Mouse (Mus musculus) gastrocnemius, postnatal 4 days (tissue): Measurements from ENCODE around the gene Plscr3. TPM values are rescaled to one million over a fixed set of nuclear protein-coding genes. Genes with fewer than 3 reads are reported as not detected.

Experiments
- DNase-seq, 2 experiments: peaks; one replicate each; pipeline ENCODE4 v3.0.0; 2021 to 2022; ENCODE audit warnings: low spot score in 2 of 2, mixed read lengths in 2 of 2
- microRNA-seq: library from miRNA; unstranded; fragments of <30 nt; microRNA quantifications from one replicate; pipeline ENCODE4 v1.2.0, GENCODE M21; 2021
- total RNA-seq, 2 experiments: library from RNA; stranded (reverse); gene quantifications; 2 replicates each; pipeline ENCODE4 v1.2.3; 2021

The Plscr3 gene
- total RNA-seq, 2 experiments from 2014 or later: 39.3 to 41.4 TPM

- no peak for DNase-seq
Observed at GRCm38 (mm10) chr11:69886907-69887635, 40.9 kb downstream of the Plscr3 start.

- no peak for DNase-seq
Observed at GRCm38 (mm10) chr11:69891482-69891881, 45.3 kb downstream of the Plscr3 start.

DNA sequence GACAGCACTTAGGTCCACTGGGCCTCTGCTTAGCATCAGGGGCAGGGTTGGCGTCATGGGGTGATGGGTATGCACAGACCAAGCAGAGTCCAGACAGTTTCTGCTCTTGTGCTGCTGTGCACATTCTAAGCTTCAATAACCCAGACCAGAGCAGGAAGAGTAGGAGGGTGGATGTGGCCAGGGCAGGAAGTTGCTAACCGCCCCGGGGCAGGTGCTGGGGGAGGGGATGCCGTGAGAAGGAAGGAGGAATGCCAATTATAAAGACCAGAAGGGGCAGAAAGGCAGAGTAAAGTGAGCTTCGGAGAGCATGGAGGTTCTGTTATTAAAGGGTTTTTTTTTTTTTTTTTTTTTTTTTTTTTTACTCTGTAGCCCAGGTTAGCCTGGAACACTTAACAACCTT, 48.5 kb downstream of the Plscr3 start:
- DNase-seq: no peak

DNA sequence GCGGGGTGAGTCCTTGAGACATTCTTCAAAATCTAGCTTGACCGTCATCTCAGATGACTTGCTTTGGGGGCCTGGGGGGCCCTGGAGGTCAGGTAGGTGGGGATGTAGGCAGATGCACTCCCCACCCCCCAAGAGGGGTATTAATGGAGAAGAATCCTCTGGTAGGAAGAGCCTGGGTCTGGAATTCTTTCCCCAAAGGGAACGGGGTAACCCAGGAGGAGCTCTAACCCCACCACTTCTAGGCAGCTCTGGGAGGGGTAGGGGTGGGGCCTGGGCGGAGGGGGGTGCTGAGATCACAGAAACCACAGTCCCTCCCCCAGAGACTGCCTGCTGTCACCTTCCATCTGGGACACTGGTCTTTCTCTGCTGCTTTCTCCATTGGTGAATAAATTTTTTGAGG, 49.1 kb downstream of the Plscr3 start, which contains the start of gene Acap1:
Gene Acap1 (minus strand): TSS at position 249 of the 400 bp plus-strand sequence.
- DNase-seq: no peak

GRCm38 (mm10) chr11:69899870-69900269, 53.7 kb downstream of the Plscr3 start:
- no peak for DNase-seq

DNA sequence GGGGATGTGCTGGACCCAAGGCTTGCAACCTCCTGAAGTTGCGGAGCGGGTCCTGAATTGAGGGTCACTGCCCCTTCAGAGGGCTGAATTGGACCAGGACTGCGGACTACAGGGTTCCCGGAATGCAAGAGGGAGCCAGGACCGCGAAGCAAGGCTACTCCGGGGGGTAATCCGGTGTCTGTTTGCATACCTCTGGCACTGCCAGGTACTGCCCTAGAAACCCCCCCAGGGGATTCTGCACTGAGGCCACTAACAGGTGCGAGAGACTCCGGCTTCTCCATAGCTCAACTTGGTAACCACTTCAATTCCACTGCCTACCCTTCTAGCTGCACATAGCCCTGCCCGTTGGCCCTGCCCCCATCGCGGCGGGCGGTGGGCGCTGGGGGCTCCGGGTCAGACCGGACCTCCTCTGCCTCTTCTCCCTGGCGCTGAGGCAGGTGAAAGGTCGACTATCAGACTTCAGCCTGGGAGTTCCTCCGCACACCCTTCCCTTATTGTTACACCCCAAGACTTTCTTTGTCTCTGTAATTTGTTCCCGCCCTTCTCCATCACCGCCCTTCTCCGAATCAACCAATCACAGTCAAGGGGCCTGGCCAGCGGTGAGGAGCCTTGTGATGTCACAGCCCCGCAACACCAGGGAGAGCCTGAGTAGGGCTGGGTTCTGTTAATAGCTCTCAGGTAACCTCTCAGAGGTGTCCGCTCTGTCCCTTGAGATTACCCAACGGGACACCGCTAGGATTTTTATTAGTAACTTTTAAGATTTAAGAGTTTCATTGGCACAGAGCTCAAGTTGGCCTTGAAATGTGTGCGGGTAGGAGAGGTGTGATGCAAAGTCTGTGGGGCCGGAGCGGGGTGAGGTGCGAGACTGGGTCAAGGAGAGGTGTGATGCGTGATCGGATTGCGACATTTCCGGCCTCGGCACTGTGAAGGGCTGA, 54.6 kb downstream of the Plscr3 start, which contains the start of the genes 2810408A11Rik and Neurl4:
Gene 2810408A11Rik (minus strand): TSS at position 517 of the 935 bp plus-strand sequence.
Gene Neurl4 (plus strand): TSS at position 602 of the 935 bp plus-strand sequence.
- peak; percentile 68 to 86 for DNase-seq

DNA sequence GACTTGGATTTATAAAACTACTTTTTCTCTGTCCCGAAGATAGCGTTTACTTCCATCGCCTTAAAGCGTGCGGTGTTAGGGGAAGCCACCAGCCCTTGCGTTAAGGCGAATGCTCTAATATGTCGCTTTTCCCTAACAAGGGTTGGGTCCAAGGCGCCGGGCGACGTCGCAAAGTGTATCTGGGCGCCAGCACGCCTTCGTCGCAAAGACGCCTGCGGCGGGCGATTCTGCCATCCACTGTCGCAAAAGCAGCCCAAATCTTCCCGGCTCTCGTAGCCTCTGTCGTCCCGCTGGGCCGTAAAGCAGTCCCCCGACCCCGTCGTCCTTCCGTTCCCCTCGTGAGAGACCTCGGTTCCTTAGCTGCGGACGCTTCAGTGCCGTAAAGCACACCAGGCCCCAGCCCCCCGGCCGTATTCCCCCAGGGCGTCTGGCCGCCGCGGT, 55.2 kb downstream of the Plscr3 start:
- DNase-seq: peak; percentile 82 to 92

Small RNA genes lying within 50 kb of the gene (microRNA-seq; reads per million reads assigned to microRNA genes)
- gene Mir6924: not detected

Other genes starting within 250 kb of the Plscr3 start
- 100 to 1,000 TPM; 227 to 249 TPM for gene Atp1b2, start 240.4 kb upstream of the Plscr3 start, total RNA-seq
- gene Shbg, start 228.5 kb upstream of the Plscr3 start, total RNA-seq: not detected
- gene Sat2, start 224.4 kb upstream of the Plscr3 start, total RNA-seq: 1 to 10 TPM; 7.8 to 8.8 TPM
- gene Fxr2, start 213.4 kb upstream of the Plscr3 start, total RNA-seq: 10 to 100 TPM; 90.3 to 94.0 TPM
- gene Sox15, start 191.1 kb upstream of the Plscr3 start, total RNA-seq: not detected
- 10 to 100 TPM; 31.6 to 33.0 TPM for gene Mpdu1, start 183.7 kb upstream of the Plscr3 start, total RNA-seq
- gene Cd68, start 180.2 kb upstream of the Plscr3 start, total RNA-seq: 10 to 100 TPM; 13.1 to 14.0 TPM
- 100 to 1,000 TPM; 295 to 317 TPM for gene Eif4a1, start 174.0 kb upstream of the Plscr3 start, total RNA-seq
- 10 to 100 TPM; 43.5 to 45.9 TPM for gene Senp3, start 164.3 kb upstream of the Plscr3 start, total RNA-seq
- gene Tnfsf13, start 160.6 kb upstream of the Plscr3 start, total RNA-seq: 1 to 10 TPM; 1.0 to 2.9 TPM
- gene Tnfsf12, start 150.5 kb upstream of the Plscr3 start, total RNA-seq: 10 to 100 TPM; 22.3 to 22.9 TPM
- gene Tnfsfm13, start 150.3 kb upstream of the Plscr3 start, total RNA-seq: 1 to 10 TPM; 4.3 to 4.6 TPM
- gene Polr2a, start 87.7 kb upstream of the Plscr3 start, total RNA-seq: 10 to 100 TPM; 66.4 to 72.2 TPM
- under 1 TPM in 1 of 2 experiments, not detected in 1; 0.25 TPM for gene Slc35g3, start 84.4 kb upstream of the Plscr3 start, total RNA-seq
- 10 to 100 TPM; 26.7 to 30.5 TPM for gene Zbtb4, start 80.5 kb upstream of the Plscr3 start, total RNA-seq
- gene Chrnb1, start 50.4 kb upstream of the Plscr3 start, total RNA-seq: 100 to 1,000 TPM in 1 of 2 experiments, 10 to 100 TPM in 1; 95.1 to 110 TPM
- 10 to 100 TPM; 10.1 to 13.8 TPM for gene Fgf11, start 44.5 kb upstream of the Plscr3 start, total RNA-seq
- gene Tmem102, start 40.8 kb upstream of the Plscr3 start, total RNA-seq: not detected
- gene Gm39566, start 31.1 kb upstream of the Plscr3 start, total RNA-seq: not detected
- gene Spem2, start 27.9 kb upstream of the Plscr3 start, total RNA-seq: not detected
- gene Spem1, start 24.2 kb upstream of the Plscr3 start, total RNA-seq: under 1 TPM in 1 of 2 experiments, not detected in 1; 0.34 TPM
- 10 to 100 TPM; 22.3 to 23.2 TPM for gene Nlgn2, start 8.6 kb upstream of the Plscr3 start, total RNA-seq
- 100 to 1,000 TPM in 1 of 2 experiments, 10 to 100 TPM in 1; 97.5 to 141 TPM for gene Tmem256, start 7.9 kb upstream of the Plscr3 start, total RNA-seq
- under 1 TPM in 1 of 2 experiments, not detected in 1; 0.13 TPM for gene Tnk1, start 12.4 kb downstream of the Plscr3 start, total RNA-seq
- not detected for gene Tmem95, start 31.6 kb downstream of the Plscr3 start, total RNA-seq
- 1 to 10 TPM; 3.5 to 4.7 TPM for gene Kctd11, start 35.0 kb downstream of the Plscr3 start, total RNA-seq
- 1 to 10 TPM in 1 of 2 experiments, under 1 TPM in 1; 0.65 to 1.1 TPM for gene Acap1, start 49.2 kb downstream of the Plscr3 start, total RNA-seq
- gene 2810408A11Rik, start 54.6 kb downstream of the Plscr3 start, total RNA-seq: 1 to 10 TPM; 3.2 to 4.1 TPM
- 10 to 100 TPM; 32.3 to 36.9 TPM for gene Neurl4, start 54.7 kb downstream of the Plscr3 start, total RNA-seq
- 10 to 100 TPM; 35.9 to 44.5 TPM for gene Gps2, start 67.5 kb downstream of the Plscr3 start, total RNA-seq
- gene Eif5a, start 75.6 kb downstream of the Plscr3 start, total RNA-seq: 100 to 1,000 TPM; 565 to 571 TPM
- gene Ybx2, start 89.4 kb downstream of the Plscr3 start, total RNA-seq: 1 to 10 TPM; 5.1 to 6.4 TPM
- gene Slc2a4, start 101.8 kb downstream of the Plscr3 start, total RNA-seq: 100 to 1,000 TPM; 111 to 142 TPM
- gene Cldn7, start 118.4 kb downstream of the Plscr3 start, total RNA-seq: under 1 TPM in 1 of 2 experiments, not detected in 1; 0.34 TPM
- gene Ctdnep1, start 134.8 kb downstream of the Plscr3 start, total RNA-seq: 100 to 1,000 TPM; 204 to 229 TPM
- gene Elp5, start 136.1 kb downstream of the Plscr3 start, total RNA-seq: 10 to 100 TPM; 61.9 to 63.7 TPM
- gene Gabarap, start 144.8 kb downstream of the Plscr3 start, total RNA-seq: 100 to 1,000 TPM; 234 to 246 TPM
- gene Phf23, start 149.4 kb downstream of the Plscr3 start, total RNA-seq: 10 to 100 TPM; 31.5 to 34.7 TPM
- gene Dvl2, start 154.2 kb downstream of the Plscr3 start, total RNA-seq: 10 to 100 TPM; 19.1 to 22.8 TPM
- 100 to 1,000 TPM; 233 to 241 TPM for gene Acadvl, start 169.0 kb downstream of the Plscr3 start, total RNA-seq
- 10 to 100 TPM; 23.9 to 33.8 TPM for gene Dlg4, start 170.6 kb downstream of the Plscr3 start, total RNA-seq
- under 1 TPM in 1 of 2 experiments, not detected in 1; 0.62 TPM for gene Asgr1, start 207.7 kb downstream of the Plscr3 start, total RNA-seq
- gene Asgr2, start 246.3 kb downstream of the Plscr3 start, total RNA-seq: under 1 TPM in 1 of 2 experiments, not detected in 1; 0.62 TPM